Mouse (Mus musculus) MEL (cell line): ENCODE measurements around the gene Mpl.

ENCODE experiments used
- ETS1 ChIP-seq: IDR thresholded peaks from 2 replicates; pipeline ENCODE4 v1.6.1; 2012; ENCODE audit warnings: low read depth, mild to moderate bottlenecking, inconsistent platforms, low read length, improper control_type of control experiment, moderate library complexity
- USF1 ChIP-seq: IDR thresholded peaks from 2 replicates; pipeline ENCODE4 v1.6.1; 2014; ENCODE audit warnings: low read depth, mild to moderate bottlenecking, inconsistent platforms, low read length, improper control_type of control experiment, moderate library complexity

GRCm38 (mm10) chr4:118436820-118437603, 20.3 kb downstream of the Mpl start, which contains the start of gene Cdc20:
- TF ChIP-seq ETS1 (no peak), USF1 (no peak)
